Mouse (Mus musculus): ENCODE results near the gene Dip2c. TPM values are rescaled to one million over a fixed set of nuclear protein-coding genes. Genes with fewer than 3 reads are reported as not detected.

Gene Dip2c
- polyA plus RNA-seq, 2 experiments from 2014 or later = 0.74 to 0.77 TPM

- ATAC-seq = no peak
Observed at GRCm38 (mm10) chr13:9547698-9548344, 271.5 kb downstream of the Dip2c start.

- no peak for ATAC-seq
Observed at GRCm38 (mm10) chr13:9562099-9562498, 285.8 kb downstream of the Dip2c start.

- no peak for ATAC-seq
Observed at GRCm38 (mm10) chr13:9562921-9563320, 286.6 kb downstream of the Dip2c start.

DNA sequence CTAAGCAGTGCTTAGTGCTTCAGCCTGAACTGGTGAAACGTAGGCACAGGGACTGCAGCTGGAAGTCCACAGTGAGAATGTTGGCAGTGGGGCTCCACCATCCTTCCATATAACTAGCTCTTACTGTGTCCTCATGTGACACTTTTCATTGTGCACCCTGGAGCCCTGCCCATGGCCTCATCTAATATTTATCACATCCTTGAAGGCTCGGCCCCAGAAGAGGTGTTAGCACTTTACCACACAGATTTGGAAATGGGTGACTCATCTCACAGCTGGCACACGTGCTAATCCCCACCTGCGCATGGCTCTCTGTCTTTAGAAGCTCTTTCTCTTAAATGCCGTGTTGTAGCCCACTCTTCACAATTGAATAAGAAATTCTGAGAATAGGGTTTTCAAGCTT lies 292.5 kb downstream of the Dip2c start:
- ATAC-seq = no peak

- ATAC-seq = no peak
Observed at GRCm38 (mm10) chr13:9576686-9577085, 300.4 kb downstream of the Dip2c start.

DNA sequence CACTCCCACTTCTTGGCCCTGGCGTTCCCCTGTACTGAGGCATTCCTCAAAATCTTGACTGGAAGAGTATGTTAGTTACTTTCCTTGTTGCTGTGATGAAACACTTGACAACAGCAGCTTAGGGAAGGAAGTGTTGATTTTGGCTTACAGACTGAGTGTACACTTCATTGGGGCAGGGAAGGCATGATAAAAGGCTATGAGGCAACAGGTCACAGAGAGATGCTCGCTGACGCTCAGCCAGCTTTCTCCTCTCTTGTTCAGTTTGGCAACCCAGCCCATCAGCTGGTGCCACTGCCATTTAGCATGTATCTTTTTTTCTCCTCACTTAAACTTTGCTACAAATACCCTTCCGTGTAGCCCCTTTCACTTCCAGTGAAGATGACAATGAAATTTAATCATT lies 302.1 kb downstream of the Dip2c start:
- no peak for ATAC-seq

DNA sequence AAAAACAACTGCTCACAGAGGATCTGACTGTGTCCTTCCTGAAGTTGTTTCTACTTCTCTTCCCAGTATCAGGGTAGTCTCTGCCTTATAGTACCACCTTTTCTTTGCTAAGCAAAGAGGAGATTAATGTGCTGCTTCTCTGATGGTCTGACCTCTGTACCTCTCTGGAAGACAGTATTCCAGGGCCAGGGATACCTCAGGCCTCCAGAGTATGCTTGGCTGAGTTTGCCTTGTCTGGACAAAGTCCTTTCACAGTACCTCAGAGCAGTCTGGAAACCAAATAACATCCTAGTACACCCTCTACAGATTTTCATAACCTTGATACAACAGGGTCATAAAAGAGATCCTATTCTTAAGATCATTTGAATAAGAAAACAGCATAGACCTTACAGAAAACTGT lies 305.5 kb downstream of the Dip2c start:
- no peak for ATAC-seq

DNA sequence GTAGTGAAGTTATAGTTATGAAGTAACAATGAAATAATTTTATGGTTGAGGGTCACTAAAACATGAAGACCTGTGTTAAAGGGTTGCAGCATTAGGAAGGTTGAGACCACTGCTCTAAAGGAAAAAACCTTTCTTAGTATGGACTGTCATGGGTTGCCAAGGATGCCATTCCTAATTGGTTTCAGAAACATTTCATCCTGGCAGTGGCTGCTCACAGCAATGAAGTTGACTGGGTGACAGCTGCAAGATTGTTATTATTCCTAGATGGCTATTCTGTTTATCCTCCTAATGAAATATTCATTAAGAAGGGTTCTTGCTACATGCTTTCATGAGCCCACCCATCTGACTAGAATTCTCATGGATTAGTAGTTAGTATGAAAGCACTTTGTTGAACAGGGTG lies 307.3 kb downstream of the Dip2c start:
- no peak for ATAC-seq

GRCm38 (mm10) chr13:9599334-9600096 lies 323.2 kb downstream of the Dip2c start:
- no peak for ATAC-seq

DNA sequence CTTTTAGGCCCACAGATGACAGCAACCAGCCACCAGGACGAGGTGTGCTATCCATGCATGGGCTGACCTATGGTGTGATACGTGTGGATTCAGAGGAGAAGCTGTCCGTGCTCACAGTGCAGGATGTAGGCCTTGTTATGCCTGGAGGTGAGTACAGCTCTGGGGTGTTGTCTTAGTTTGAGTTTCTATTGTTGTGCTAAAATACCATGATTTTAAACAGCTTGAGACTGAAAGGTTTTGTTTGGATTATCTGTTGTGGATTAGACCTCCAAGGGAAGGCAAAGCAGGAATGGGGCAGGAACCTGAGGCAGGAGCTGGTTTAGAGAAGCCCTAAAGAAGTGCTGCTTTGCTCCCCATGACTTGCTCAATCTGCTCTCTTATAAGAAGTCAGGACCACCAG lies 325.0 kb downstream of the Dip2c start:
- no peak for ATAC-seq

DNA sequence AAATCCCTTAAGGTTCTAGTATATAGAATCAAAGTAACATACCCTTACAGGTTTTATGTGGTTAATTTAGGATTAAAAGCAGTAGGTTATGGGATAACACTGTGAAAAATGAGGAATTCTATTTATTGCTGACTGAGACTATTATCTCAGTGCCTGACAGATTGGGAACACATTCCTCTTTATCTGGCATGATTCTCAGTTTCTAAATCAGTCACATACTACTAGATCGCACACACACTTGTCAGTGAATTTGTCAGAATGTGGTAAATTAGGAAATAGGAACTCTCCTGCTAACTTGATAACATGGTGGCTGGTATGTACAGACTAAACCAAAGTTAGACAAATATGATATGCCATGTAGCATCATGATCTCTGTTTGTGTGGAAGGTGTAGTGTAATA lies 334.9 kb downstream of the Dip2c start:
- no peak for ATAC-seq

DNA sequence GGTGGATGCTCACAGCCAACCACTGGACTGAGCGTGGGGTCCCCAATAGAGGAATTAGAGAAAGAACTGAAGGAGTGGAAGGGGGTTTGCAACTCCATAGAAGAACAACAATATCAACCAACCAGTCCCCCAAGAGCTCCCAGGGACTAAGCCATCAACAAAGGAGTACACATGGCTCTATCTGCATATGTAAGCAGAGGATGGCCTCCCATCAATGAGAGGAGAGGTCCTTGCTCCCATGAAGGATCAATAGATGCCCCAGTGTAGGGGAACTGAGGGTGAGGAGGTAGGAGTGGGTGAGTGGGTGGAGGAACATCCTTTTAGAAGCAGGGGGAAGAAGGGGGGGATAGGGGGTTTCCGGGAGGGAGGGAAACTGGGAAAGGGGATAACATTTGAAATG lies 356.4 kb downstream of the Dip2c start:
- ATAC-seq = no peak

DNA sequence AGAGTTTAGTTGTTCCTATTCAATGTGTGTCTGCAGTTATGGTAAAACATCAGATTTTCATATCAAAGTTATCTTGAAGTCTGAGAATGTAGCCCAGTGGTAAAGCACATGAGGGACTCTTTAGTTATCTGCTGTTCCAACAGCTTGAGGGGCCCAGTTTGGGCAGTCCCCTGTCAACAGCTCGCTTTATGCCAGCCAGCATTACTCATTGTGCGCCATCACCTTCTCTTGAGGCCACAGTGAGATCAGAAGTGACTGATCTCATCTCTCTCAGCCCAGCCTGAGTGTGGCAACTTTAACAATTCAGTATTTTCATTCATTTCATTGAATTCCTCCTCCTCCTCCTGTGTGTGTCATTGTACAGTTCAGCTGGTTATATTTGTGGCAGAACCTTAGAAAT lies 359.6 kb downstream of the Dip2c start:
- ATAC-seq = no peak

DNA sequence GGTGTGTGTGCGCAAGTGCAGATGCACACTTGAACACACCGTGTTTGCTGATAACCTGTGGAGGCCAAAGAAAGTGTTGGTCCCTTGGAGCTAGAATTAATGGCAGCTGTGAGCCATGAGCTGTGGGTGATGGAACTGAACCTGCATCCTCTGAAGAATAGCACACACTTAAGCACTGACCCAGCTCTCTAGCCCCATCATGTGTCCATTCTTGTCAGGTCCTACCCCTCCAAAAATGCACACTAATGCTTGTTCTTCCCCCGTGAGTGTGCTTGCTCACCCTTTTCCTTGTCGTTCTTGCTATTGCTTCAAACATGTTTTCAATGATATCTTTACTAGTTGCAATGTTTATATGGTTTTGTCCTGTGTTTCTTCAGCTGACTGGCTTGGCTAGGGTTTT lies 360.2 kb downstream of the Dip2c start:
- peak; percentile 59 for ATAC-seq

- ATAC-seq = peak; percentile 61
Observed at GRCm38 (mm10) chr13:9637949-9638348, 361.6 kb downstream of the Dip2c start.

- ATAC-seq = no peak
Observed at GRCm38 (mm10) chr13:9648716-9649115, 372.4 kb downstream of the Dip2c start.

GRCm38 (mm10) chr13:9649894-9650293 lies 373.6 kb downstream of the Dip2c start:
- ATAC-seq = no peak

DNA sequence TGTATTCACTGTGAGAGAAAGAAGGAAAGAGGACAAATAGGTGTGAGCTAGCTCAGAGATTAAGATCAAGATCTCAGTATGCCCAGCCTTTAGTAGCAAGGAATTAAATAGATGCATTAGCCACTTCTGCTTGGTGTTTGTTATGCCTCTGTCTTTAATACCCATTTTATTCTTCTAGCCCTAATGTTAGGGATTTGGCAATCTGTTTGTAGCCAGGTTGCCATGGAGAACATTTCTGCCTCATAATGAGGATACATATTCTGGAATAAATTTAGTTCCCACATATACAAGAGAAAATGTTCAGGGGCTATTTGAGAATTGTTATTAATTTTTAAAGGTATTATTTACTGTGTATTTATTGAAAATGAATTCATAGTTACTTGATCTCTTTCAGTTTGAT lies 374.3 kb downstream of the Dip2c start:
- ATAC-seq = no peak

GRCm38 (mm10) chr13:9653018-9653417 lies 376.7 kb downstream of the Dip2c start:
- no peak for ATAC-seq

DNA sequence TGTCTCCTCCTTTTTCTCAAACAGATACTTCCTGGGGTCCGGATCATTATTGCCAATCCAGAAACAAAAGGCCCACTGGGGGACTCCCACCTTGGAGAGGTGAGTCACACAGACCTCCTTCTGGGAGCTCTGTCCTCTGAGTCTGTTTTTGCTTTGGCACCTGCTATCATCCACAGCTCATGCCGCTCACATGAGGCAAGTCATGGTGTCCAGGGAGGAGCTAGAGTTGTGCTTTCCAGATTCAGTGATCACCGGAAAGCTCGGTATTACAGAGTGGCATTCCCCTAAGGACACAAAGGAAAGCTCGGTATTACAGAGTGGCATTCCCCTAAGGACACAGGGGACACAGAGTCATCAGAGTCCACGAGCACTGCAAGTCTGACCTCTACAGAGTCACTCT lies 380.3 kb downstream of the Dip2c start:
- no peak for ATAC-seq

GRCm38 (mm10) chr13:9660711-9661110 lies 384.4 kb downstream of the Dip2c start:
- no peak for ATAC-seq

DNA sequence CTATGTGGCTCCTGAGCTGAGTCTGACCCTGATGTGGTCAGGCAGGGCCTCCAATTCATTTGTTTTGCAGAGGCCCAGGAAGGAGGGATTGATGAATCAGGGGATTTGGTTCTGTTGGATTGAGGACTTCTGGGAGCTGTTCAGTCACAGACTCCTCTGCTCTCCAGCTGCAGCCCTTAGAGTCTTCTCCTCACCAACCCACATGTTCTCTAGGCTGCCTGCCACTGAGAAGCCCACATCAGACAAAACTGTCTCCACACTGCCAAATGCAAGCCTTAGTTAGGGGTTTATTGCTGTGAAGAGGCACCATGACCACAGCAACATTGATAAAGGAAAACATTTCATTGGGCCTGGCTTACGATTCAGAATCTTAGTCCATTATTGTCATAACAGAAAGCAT lies 387.3 kb downstream of the Dip2c start:
- no peak for ATAC-seq

DNA sequence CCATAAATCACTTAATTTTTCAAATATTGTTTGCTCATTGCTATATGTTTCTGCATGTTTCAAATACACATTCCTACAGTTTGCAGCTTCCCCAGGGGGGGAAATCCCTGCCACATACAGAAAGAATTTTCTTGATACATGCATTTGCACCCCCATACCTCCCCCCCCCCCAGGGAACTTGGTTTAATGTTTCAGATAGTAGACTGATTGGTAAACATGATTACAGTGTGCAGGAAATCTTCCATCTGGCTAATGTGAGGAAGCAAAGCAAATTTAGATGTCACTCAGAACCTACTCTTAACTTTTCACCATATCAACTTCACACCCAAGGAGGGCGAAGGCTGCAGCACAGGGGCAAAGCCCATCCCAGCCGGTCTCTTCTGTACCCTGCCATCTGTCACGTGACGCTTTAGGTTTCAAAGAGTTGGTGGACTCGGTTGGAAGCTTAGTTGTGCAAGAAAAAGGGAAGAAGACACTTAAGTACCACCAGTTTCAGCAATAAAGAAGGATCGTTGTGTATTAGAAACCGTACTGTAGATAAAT lies 391.7 kb downstream of the Dip2c start:
- ATAC-seq = no peak

DNA sequence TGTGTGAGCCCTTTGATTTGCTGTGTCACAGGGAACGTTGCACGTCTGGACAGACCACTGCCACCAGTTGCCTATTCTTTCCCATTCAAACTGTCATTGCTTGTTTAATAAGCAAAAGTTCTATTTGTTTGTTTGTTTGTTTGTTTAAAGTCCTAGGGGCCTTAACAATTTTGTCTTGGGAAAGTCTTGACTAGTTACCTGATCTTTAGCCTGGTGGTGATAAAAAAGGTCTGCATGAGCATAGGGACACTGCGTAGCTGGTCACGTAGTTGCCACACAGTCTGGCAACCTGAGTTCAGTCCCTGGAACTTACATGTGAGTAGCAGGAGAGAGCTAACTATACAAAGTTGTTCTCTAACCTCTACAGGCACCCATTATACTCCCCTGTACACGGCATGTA lies 392.9 kb downstream of the Dip2c start:
- ATAC-seq = no peak

All from activated CD4-positive, CD25-positive, alpha-beta regulatory T cell, adult 4 months (primary cell).